Mouse (Mus musculus): ENCODE measurements at regions not wholly inside any gene's neighbourhood (a gene's known extent, or its start where the extent isn't known, plus 50 kb on each side); places are given as distances from the start of the nearest gene placed in this dataset.

DNA sequence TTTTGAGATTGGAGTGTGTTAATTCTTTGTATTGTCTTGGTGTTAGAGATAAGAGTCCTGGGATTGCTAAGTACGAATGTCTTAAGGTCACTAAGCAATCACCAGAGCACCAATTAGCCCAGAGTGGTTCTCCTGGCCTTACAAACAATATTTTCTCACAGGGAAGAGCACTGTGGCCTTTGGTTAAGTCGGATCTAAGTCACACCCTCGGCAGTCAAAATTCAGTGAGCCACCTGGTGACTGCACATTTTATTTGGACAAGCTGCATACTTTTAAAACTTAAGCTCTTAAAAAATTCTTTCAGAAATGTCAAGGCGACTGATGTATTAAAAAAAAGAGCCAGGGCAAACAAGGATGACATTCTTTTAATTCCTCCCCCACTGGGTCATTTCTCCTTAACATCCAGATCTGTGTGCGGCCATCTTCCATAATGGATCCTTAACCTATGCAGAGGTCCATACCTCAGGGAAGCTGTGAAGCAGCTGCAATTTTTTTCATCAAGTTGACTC, 60.9 kb upstream of the Foxa2 start:
- DNase-seq (ENCODE audit: low spot score): no peak
- Histone ChIP-seq H3K4me2 (ENCODE audit: low read length) (no peak overlapping the region), H3K9ac (ENCODE audit: low read depth, low read length) (no peak overlapping the region), H3K4me3 (replicated peaks; ENCODE audit: low read depth, low read length) (no peak overlapping the region), H3K36me3 (ENCODE audit: insufficient read depth, low read length) (no peaks in the 10 kb centered on the region), H3K27me3 (ENCODE audit: insufficient read depth, low read length) (no peaks in the 10 kb centered on the region), H3K27ac (no peak overlapping the region), H3K9me3 (replicated peaks; ENCODE audit: low read length) (no peaks in the 10 kb centered on the region), H3K4me1 (replicated peaks; ENCODE audit: insufficient read depth, low read length) (no peaks in the 10 kb centered on the region)
- no peak for TF ChIP-seq CTCF (IDR thresholded peaks at IDR 0.05; ENCODE audit: low read depth)
- WGBS: 64% methylated on average over 5 of the region's 5 CpGs
- ATAC-seq (replicated peaks; ENCODE audit: low FRiP score, low read depth): no peak

DNA sequence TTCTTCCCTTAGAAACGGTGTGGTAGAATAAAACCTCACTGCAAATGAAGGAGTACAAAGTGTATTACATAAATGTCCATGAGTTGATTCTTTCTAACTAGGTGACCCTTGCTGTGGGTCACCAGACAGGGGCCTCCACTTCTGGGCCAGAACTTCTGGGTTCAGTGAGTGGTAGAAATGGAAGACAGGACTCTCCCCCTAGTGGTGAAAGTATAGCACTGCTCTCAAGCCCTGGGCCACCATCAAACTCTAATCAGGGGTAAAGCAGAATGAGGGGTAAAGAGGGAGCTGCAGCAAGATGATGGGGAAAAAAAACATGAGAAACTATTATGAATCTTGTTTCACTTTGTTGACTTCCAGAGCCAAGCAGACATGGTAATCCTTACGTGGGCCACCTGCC, 63.4 kb upstream of the Foxa2 start:
- no peak overlapping the region for H3K4me2 ChIP-seq (ENCODE audit: low read length)
- TF ChIP-seq CTCF (IDR thresholded peaks at IDR 0.05; ENCODE audit: low read depth): peak; percentile 74
- peak; percentile 32 for DNase-seq (ENCODE audit: low spot score)
- H3K27me3 ChIP-seq (ENCODE audit: insufficient read depth, low read length): no peaks in the 10 kb centered on the region
- H3K4me3 ChIP-seq (replicated peaks; ENCODE audit: low read depth, low read length): no peak overlapping the region
- H3K9ac ChIP-seq (ENCODE audit: low read depth, low read length): no peak overlapping the region
- no peaks in the 10 kb centered on the region for H3K4me1 ChIP-seq (replicated peaks; ENCODE audit: insufficient read depth, low read length)
- WGBS: 52% methylated on average over 2 of the region's 2 CpGs
- no peaks in the 10 kb centered on the region for H3K9me3 ChIP-seq (replicated peaks; ENCODE audit: low read length)
- no peaks in the 10 kb centered on the region for H3K36me3 ChIP-seq (ENCODE audit: insufficient read depth, low read length)
- ATAC-seq (replicated peaks; ENCODE audit: low FRiP score, low read depth): no peak
- H3K27ac ChIP-seq: no peak overlapping the region

DNA sequence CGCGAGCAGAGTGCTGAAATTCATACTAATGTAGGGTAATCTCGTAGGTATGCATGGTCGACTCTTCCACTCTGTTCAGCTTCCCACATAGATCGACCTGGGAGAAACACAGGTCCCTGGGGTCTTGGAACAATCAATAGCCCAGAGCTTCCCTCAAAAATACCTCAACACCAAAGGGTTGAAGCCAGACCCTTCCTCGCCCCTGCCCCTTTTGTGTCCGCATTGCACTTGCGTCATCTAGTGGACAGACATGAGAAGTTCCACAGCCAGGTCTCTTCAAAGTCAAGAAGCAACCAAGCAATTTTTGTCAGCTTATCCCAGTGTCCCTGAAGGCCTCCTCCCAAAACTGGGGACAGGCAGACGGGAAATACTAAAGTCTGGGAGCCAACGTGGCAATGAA, 65.1 kb upstream of the Foxa2 start:
- Histone ChIP-seq H3K9me3 (replicated peaks; ENCODE audit: low read length) (no peaks in the 10 kb centered on the region), H3K4me3 (replicated peaks; ENCODE audit: low read depth, low read length) (no peak overlapping the region), H3K4me2 (ENCODE audit: low read length) (no peak overlapping the region), H3K27ac (no peak overlapping the region), H3K27me3 (ENCODE audit: insufficient read depth, low read length) (no peaks in the 10 kb centered on the region), H3K9ac (ENCODE audit: low read depth, low read length) (no peak overlapping the region), H3K4me1 (replicated peaks; ENCODE audit: insufficient read depth, low read length) (no peaks in the 10 kb centered on the region), H3K36me3 (ENCODE audit: insufficient read depth, low read length) (no peaks in the 10 kb centered on the region)
- peak; percentile 38 for DNase-seq (ENCODE audit: low spot score)
- TF ChIP-seq CTCF (IDR thresholded peaks at IDR 0.05; ENCODE audit: low read depth): peak; percentile 73
- ATAC-seq (replicated peaks; ENCODE audit: low FRiP score, low read depth): no peak
- WGBS: 24% methylated on average over 10 of the region's 10 CpGs

DNA sequence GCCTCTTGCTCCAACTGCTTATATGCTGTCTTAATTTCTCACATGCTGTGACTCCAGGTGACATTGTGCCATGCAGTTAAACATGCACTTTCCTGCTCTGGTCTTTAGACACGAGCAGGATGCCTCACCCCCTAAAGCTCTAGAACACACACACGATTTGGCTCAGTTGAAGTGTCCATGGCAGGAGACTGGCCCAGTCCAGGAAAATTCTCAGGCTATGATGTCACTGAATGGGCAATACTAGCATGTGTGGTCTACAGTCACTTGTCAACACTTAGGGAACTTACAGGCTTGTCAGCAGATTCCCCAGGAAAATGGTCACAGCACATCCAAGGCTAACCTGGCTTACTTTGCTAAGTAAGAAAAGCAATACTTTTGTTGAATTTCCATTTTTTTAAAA, 66.4 kb upstream of the Foxa2 start:
- Histone ChIP-seq H3K9ac (ENCODE audit: low read depth, low read length) (no peak overlapping the region), H3K4me2 (ENCODE audit: low read length) (no peak overlapping the region), H3K4me3 (replicated peaks; ENCODE audit: low read depth, low read length) (no peak overlapping the region), H3K9me3 (replicated peaks; ENCODE audit: low read length) (no peaks in the 10 kb centered on the region), H3K27ac (no peak overlapping the region), H3K36me3 (ENCODE audit: insufficient read depth, low read length) (no peaks in the 10 kb centered on the region), H3K4me1 (replicated peaks; ENCODE audit: insufficient read depth, low read length) (no peaks in the 10 kb centered on the region), H3K27me3 (ENCODE audit: insufficient read depth, low read length) (no peaks in the 10 kb centered on the region)
- ATAC-seq (replicated peaks; ENCODE audit: low FRiP score, low read depth) (no peak), DNase-seq (ENCODE audit: low spot score) (no peak)
- 43% methylated on average over 2 of the region's 2 CpGs for WGBS
- no peak for TF ChIP-seq CTCF (IDR thresholded peaks at IDR 0.05; ENCODE audit: low read depth)

DNA sequence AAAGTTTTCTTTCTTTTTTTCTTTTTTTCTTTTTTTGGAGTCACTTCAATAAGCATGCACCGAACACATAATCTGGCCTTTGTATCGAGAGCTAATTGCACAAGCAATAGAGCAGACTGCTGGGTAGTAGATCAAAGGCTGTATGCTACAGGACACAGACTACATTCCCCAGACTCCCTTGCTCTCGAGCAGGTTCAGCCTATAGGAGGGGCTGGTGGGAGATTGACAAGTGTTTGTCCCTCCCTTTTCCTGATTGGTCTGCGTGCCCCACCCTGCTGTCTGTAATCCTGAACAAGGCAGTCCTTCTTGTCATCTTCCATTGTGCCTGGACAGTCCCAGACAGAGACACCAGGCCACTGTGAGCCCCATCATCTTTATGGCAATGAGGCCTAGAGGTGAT, 67.8 kb upstream of the Foxa2 start:
- ATAC-seq (replicated peaks; ENCODE audit: low FRiP score, low read depth): no peak

DNA sequence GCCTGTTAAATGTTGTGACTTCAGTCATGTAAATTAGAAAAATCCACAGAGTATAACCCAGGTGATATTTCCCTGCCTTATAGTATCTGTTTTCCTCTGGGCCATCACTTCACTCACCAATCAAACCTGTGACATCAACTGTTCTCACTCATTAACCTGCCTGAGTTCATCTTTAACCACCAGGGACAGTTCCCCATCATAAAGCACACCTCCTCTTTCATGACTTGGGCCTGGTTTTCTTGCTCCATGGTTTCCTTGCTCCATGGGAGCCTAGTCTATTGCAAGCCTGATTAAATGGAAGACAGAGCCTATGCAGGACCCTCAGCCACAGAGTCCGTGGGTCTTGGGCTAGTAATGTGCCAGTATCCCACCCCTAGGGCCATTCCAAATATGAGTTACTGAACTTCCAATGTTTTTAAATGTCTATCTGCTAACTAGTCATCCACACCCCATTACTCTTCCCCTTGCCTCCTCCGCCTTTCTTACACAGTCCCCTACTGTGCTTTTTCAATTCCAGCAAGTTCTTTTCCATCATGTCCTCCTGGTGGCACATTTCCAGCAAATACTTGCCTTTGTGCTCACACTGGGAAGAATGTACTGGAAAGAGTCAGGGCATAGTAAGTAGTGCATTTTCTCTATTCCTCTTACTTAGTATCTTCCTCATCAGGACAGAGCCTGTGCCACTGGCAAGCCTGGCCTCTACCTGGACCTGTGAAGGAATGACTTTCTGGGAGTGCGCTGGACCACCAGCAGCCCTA, 69.4 kb upstream of the Foxa2 start:
- H3K9me3 ChIP-seq (replicated peaks; ENCODE audit: low read length): no peaks in the 10 kb centered on the region
- TF ChIP-seq CTCF (IDR thresholded peaks at IDR 0.05; ENCODE audit: low read depth): no peak
- no peaks in the 10 kb centered on the region for H3K4me1 ChIP-seq (replicated peaks; ENCODE audit: insufficient read depth, low read length)
- H3K4me3 ChIP-seq (replicated peaks; ENCODE audit: low read depth, low read length): no peak overlapping the region
- 58% methylated on average over 3 of the region's 3 CpGs for WGBS
- no peak overlapping the region for H3K9ac ChIP-seq (ENCODE audit: low read depth, low read length)
- no peaks in the 10 kb centered on the region for H3K36me3 ChIP-seq (ENCODE audit: insufficient read depth, low read length)
- H3K27me3 ChIP-seq (ENCODE audit: insufficient read depth, low read length): no peaks in the 10 kb centered on the region
- H3K27ac ChIP-seq: no peak overlapping the region
- no peak overlapping the region for H3K4me2 ChIP-seq (ENCODE audit: low read length)
- ATAC-seq (replicated peaks; ENCODE audit: low FRiP score, low read depth): no peak; the same call in 1 of the 2 replicates
- DNase-seq (ENCODE audit: low spot score): peak; percentile 21

More for the DNA sequence above, 67.8 kb upstream of the Foxa2 start:
- TF ChIP-seq CTCF (IDR thresholded peaks at IDR 0.05; ENCODE audit: low read depth): no peak
- no peaks in the 10 kb centered on the region for H3K36me3 ChIP-seq (ENCODE audit: insufficient read depth, low read length)
- WGBS: 22% methylated on average over 4 of the region's 4 CpGs
- no peak overlapping the region for H3K4me3 ChIP-seq (replicated peaks; ENCODE audit: low read depth, low read length)
- no peaks in the 10 kb centered on the region for H3K4me1 ChIP-seq (replicated peaks; ENCODE audit: insufficient read depth, low read length)
- DNase-seq (ENCODE audit: low spot score): no peak
- no peak overlapping the region for H3K9ac ChIP-seq (ENCODE audit: low read depth, low read length)
- no peaks in the 10 kb centered on the region for H3K27me3 ChIP-seq (ENCODE audit: insufficient read depth, low read length)
- H3K27ac ChIP-seq: no peak overlapping the region
- no peaks in the 10 kb centered on the region for H3K9me3 ChIP-seq (replicated peaks; ENCODE audit: low read length)
- no peak overlapping the region for H3K4me2 ChIP-seq (ENCODE audit: low read length)

Data from kidney, postnatal 0 days (tissue).